Mouse (Mus musculus) forebrain, embryonic 11.5 days (tissue): ENCODE data around the gene Nrbf2. TPM values are rescaled to one million over a fixed set of nuclear protein-coding genes. Genes with fewer than 3 reads are reported as not detected.

Experiments used
- ATAC-seq: fragments of 200-750 bp; cut with Nextera tagmentation; replicated peaks from 2 replicates; pipeline ENCODE4 v1.8.0; 2017; ENCODE audit warnings: moderate TSS enrichment; ENCODE audit not compliant: low FRiP score
- DNase-seq: peaks from one replicate; pipeline ENCODE4 v3.0.0-alpha.2; 2017; ENCODE audit warnings: low spot score
- H3K27ac ChIP-seq: fragments of 300-500 bp; sonication (generic); 2 replicates; pipeline ENCODE4 v1.5.1; 2014; ENCODE audit warnings: low read depth, low read length
- H3K27me3 ChIP-seq: fragments of 300-500 bp; sonication (generic); 2 replicates; pipeline ENCODE4 v1.6.1; 2014; ENCODE audit warnings: mild to moderate bottlenecking, low read length, mixed read lengths; ENCODE audit not compliant: control insufficient read depth, insufficient read depth
- H3K36me3 ChIP-seq: fragments of 300-500 bp; sonication (generic); 2 replicates; pipeline ENCODE4 v1.6.1; 2014; ENCODE audit warnings: mild to moderate bottlenecking, low read length, moderate library complexity, mixed read lengths; ENCODE audit not compliant: control insufficient read depth, insufficient read depth
- H3K4me1 ChIP-seq: fragments of 300-500 bp; sonication (generic); replicated peaks from 2 replicates; pipeline ENCODE4 v1.6.1; 2014; ENCODE audit warnings: low read length, mixed read lengths; ENCODE audit not compliant: control insufficient read depth, insufficient read depth
- H3K4me2 ChIP-seq: fragments of 300-500 bp; sonication (generic); 2 replicates; pipeline ENCODE4 v1.6.1; 2014; ENCODE audit warnings: low read depth, mild to moderate bottlenecking, low read length, moderate library complexity, mixed read lengths; ENCODE audit not compliant: severe bottlenecking
- H3K4me3 ChIP-seq: fragments of 300-500 bp; sonication (generic); 2 replicates; pipeline ENCODE4 v1.5.1; 2014; ENCODE audit warnings: low read depth, low read length
- H3K9ac ChIP-seq: fragments of 300-500 bp; sonication (generic); 2 replicates; pipeline ENCODE4 v1.6.1; 2014; ENCODE audit warnings: low read length
- H3K9me3 ChIP-seq: fragments of 300-500 bp; sonication (generic); 2 replicates; pipeline ENCODE4 v1.6.1; 2016; ENCODE audit warnings: low read length, mixed read lengths; ENCODE audit not compliant: control insufficient read depth
- WGBS: fragments of 180-500 bp; shearing (Covaris S2); extraction: QIAGEN DNeasy Blood & Tissue Kit; methylation state at CpG from one replicate; pipeline ENCODE4 v1.1.7; 2014; 5-methylcytosine and 5-hydroxymethylcytosine counted together
- polyA plus RNA-seq: library from polyadenylated mRNA; unstranded; fragments of >200 nt; fragmentation: Nextera tagmentation; extraction: Ambion mirVana; gene quantifications from 2 replicates; pipeline ENCODE4 v1.2.1, GENCODE M21; 2014

Nrbf2 gene
- polyA plus RNA-seq, 1 experiment from 2014 or later = 44.3 TPM

GRCm38 (mm10) chr10:67317931-67318460, 32.9 kb upstream of the Nrbf2 start:
- no peak for DNase-seq
- Histone ChIP-seq H3K4me3 (peak overlapping the region; percentile 19), H3K27me3 (peaks cover 4% of the 10 kb centered on the region; the same call in 1 of the 2 replicates), H3K9ac (peak overlapping the region; percentile 35), H3K27ac (no peak overlapping the region), H3K4me1 (peaks cover 3% of the 10 kb centered on the region; the same call in 1 of the 2 replicates), H3K36me3 (no peaks in the 10 kb centered on the region), H3K9me3 (no peaks in the 10 kb centered on the region), H3K4me2 (peak overlapping the region; percentile 42)
- WGBS = 2% methylated on average over 20 of the region's 20 CpGs
- peak; percentile 51; the same call in 1 of the 2 replicates for ATAC-seq

DNA sequence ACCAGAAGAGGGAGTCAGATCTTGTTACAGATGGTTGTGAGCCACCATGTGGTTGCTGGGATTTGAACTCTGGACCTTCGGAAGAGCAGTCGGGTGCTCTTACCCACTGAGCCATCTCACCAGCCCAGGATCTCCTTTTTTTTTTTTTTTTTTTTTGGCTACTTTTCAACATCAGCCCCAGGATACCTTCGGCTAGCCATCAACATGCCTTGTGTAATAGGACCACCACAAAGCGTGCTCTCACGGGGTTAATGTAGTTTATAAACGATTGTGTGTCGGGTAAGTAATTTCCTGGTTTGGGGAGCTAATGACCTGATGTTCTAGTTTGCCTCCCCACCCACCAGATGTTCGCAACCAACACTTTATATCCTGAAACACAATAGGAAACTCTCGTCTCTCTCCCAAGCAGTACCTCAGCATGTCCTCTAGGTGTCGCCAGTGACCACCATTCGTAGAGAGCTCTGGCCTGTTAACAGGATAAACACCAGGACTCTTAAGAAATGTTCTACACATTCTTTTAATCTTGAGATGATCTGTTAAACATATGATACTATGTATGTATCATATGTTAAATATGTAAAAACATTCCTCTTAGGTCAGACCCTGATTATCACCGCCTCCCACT, 29.8 kb upstream of the Nrbf2 start:
- H3K36me3 ChIP-seq = no peaks in the 10 kb centered on the region
- ATAC-seq (0 out of 2 replicates have a peak, but pooled peaks have one; percentile 25), DNase-seq (peak; percentile 78)
- peaks cover 2% of the 10 kb centered on the region; the same call in 1 of the 2 replicates for H3K27me3 ChIP-seq
- no peak overlapping the region for H3K9ac ChIP-seq
- no peak overlapping the region for H3K4me2 ChIP-seq
- no peak overlapping the region for H3K27ac ChIP-seq
- H3K4me1 ChIP-seq = peaks cover 3% of the 10 kb centered on the region; the same call in 1 of the 2 replicates
- no peak overlapping the region for H3K4me3 ChIP-seq
- WGBS = 23% methylated on average over 12 of the region's 12 CpGs
- H3K9me3 ChIP-seq = no peaks in the 10 kb centered on the region

DNA sequence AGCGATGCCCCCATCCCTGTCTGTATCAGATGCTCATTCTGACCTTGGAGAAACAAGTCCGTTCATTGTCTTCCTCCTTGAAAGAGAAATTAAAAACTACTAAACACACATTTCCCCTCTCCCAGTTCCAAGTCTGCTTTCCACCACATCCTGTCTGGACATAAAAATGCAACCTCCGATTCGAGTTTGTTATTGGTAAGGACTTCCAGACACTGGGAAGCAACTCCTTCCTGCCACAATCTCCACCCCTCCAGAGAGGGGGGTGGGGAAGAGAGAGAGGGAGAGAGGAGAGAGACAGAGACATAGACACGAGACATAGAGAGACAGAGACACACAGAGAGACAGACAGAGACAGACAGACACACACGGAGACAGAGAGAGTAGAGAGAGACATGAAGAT, 27.4 kb upstream of the Nrbf2 start:
- Histone ChIP-seq H3K9ac (no peak overlapping the region), H3K36me3 (no peaks in the 10 kb centered on the region), H3K9me3 (no peaks in the 10 kb centered on the region), H3K27me3 (no peaks in the 10 kb centered on the region), H3K27ac (no peak overlapping the region), H3K4me1 (no peaks in the 10 kb centered on the region), H3K4me2 (no peak overlapping the region), H3K4me3 (no peak overlapping the region)
- no peak for ATAC-seq
- no peak for DNase-seq
- WGBS = 74% methylated on average over 6 of the region's 6 CpGs

GRCm38 (mm10) chr10:67311277-67311959, 26.3 kb upstream of the Nrbf2 start:
- Histone ChIP-seq H3K9ac (no peak overlapping the region), H3K4me3 (no peak overlapping the region), H3K4me2 (no peak overlapping the region), H3K36me3 (no peaks in the 10 kb centered on the region), H3K27me3 (no peaks in the 10 kb centered on the region), H3K27ac (no peak overlapping the region), H3K4me1 (no peaks in the 10 kb centered on the region), H3K9me3 (no peaks in the 10 kb centered on the region)
- 36% methylated on average over 9 of the region's 9 CpGs for WGBS
- ATAC-seq (no peak; the same call in 1 of the 2 replicates), DNase-seq (peak; percentile 70)

GRCm38 (mm10) chr10:67309483-67310138, 24.5 kb upstream of the Nrbf2 start:
- Histone ChIP-seq H3K27ac (no peak overlapping the region), H3K4me3 (no peak overlapping the region), H3K4me2 (no peak overlapping the region), H3K36me3 (no peaks in the 10 kb centered on the region), H3K9ac (no peak overlapping the region), H3K9me3 (no peaks in the 10 kb centered on the region), H3K27me3 (no peaks in the 10 kb centered on the region), H3K4me1 (no peaks in the 10 kb centered on the region)
- WGBS = 85% methylated on average over 7 of the region's 7 CpGs
- DNase-seq = no peak
- no peak for ATAC-seq

DNA sequence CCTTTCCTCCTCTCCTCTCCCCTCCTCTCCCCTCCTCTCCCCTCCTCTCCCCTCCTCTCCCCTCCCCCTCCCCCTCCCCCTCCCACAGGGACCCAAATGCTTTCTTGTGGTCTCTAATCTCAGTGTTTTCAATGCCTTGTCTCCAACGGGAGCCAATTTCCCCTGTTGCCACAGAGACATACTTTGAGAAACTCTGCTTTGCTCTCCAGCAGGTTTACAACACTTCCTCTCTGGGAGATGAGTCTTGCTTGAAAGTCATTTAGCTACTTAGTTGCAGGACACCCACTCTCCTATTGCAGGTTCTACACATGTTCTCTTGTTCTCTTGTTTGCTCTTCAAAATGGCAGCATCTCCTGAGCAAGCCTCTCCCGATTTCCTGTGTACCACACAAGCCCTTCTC, 17.2 kb upstream of the Nrbf2 start:
- H3K9ac ChIP-seq = no peak overlapping the region
- 73% methylated on average over 2 of the region's 2 CpGs for WGBS
- no peaks in the 10 kb centered on the region for H3K4me1 ChIP-seq
- no peak for DNase-seq
- H3K27ac ChIP-seq = no peak overlapping the region
- no peaks in the 10 kb centered on the region for H3K27me3 ChIP-seq
- no peaks in the 10 kb centered on the region for H3K9me3 ChIP-seq
- H3K4me2 ChIP-seq = no peak overlapping the region
- H3K4me3 ChIP-seq = no peak overlapping the region
- no peak for ATAC-seq
- H3K36me3 ChIP-seq = no peaks in the 10 kb centered on the region

DNA sequence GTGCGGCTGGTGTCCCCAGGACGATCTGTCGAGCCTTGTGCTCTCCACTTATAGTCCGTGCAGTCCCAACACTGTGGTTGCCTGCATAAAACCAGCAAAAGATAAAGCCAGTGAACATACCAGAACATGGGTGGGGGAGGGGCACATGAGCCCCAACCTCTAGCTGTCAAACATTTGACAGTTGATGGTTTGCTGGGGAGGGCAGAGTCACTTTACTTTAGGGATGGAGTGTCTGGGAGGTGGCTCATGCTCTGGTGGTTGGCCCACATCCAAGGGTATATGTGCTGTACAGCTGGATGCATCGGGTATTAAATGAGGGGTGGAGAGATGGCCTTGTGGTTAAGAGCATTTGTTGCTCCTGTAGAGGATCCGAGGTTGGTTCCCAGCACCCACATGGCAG, 15.9 kb upstream of the Nrbf2 start:
- no peak for ATAC-seq
- WGBS = 90% methylated on average over 6 of the region's 6 CpGs
- H3K4me3 ChIP-seq = no peak overlapping the region

DNA sequence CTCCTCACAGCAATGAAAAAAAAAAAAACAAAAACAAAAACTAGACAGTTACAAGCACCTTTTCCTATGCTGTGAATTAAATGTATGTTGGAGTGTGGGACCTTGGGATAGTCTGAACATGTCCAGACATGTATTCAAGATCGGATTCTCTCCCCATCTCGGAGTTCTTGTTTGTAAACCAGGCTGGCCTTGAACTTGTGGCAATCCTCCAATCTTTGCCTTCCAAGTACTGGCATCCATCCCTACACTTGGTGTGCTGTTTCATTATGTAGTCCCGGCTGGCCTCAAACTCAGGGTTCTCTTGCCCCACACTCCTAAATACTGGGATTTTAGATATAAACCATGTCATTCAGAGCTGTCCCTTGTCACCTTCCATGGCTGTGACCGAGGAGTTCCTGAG, 14.2 kb upstream of the Nrbf2 start:
- WGBS = 84% methylated on average over 4 of the region's 4 CpGs

More for the DNA sequence above, 15.9 kb upstream of the Nrbf2 start:
- Histone ChIP-seq H3K36me3 (no peaks in the 10 kb centered on the region), H3K27me3 (no peaks in the 10 kb centered on the region), H3K4me1 (no peaks in the 10 kb centered on the region), H3K27ac (no peak overlapping the region), H3K9me3 (no peaks in the 10 kb centered on the region), H3K4me2 (no peak overlapping the region), H3K9ac (no peak overlapping the region)
- no peak for DNase-seq

More for the DNA sequence above, 14.2 kb upstream of the Nrbf2 start:
- H3K36me3 ChIP-seq = no peaks in the 10 kb centered on the region
- no peaks in the 10 kb centered on the region for H3K27me3 ChIP-seq
- H3K4me2 ChIP-seq = no peak overlapping the region
- H3K4me1 ChIP-seq = no peaks in the 10 kb centered on the region
- H3K27ac ChIP-seq = no peak overlapping the region
- no peaks in the 10 kb centered on the region for H3K9me3 ChIP-seq
- ATAC-seq = no peak
- H3K9ac ChIP-seq = no peak overlapping the region
- no peak overlapping the region for H3K4me3 ChIP-seq
- DNase-seq = no peak
